Mouse (Mus musculus) embryonic facial prominence, embryonic 13.5 days (tissue): ENCODE measurements at regions not wholly inside any gene's neighbourhood (a gene's known extent, or its start where the extent isn't known, plus 50 kb on each side); places are given as distances from the start of the nearest gene placed in this dataset.
"Not testable (repeated sequence)": the region's sequence is repeated elsewhere in the genome, so short reads cannot be mapped to it uniquely, and the experiment has no call there.

Experiments used
- ATAC-seq: fragments of 200-750 bp; cut with Nextera tagmentation; 2 replicates; pipeline ENCODE4 v1.8.0; 2017; ENCODE audit warnings: low read depth; ENCODE audit not compliant: insufficient number of reproducible peaks, insufficient read depth, low FRiP score, low TSS enrichment
- H3K27ac ChIP-seq: fragments of 300-500 bp; sonication (generic); 2 replicates; pipeline ENCODE4 v1.5.1; 2015; ENCODE audit warnings: moderate library complexity, mild to moderate bottlenecking, inconsistent platforms
- H3K27me3 ChIP-seq: fragments of 300-500 bp; sonication (generic); 2 replicates; pipeline ENCODE4 v1.6.1; 2015; ENCODE audit warnings: mild to moderate bottlenecking, inconsistent platforms
- H3K36me3 ChIP-seq: fragments of 300-500 bp; sonication (generic); 2 replicates; pipeline ENCODE4 v1.6.1; 2015; ENCODE audit warnings: mild to moderate bottlenecking, inconsistent platforms
- H3K4me1 ChIP-seq: fragments of 300-500 bp; sonication (generic); 2 replicates; pipeline ENCODE4 v1.6.1; 2015; ENCODE audit warnings: inconsistent platforms
- H3K4me2 ChIP-seq: fragments of 300-500 bp; sonication (generic); 2 replicates; pipeline ENCODE4 v1.6.1; 2015; ENCODE audit warnings: moderate library complexity, mild to moderate bottlenecking, inconsistent platforms
- H3K4me3 ChIP-seq: fragments of 300-500 bp; sonication (generic); 2 replicates; pipeline ENCODE4 v1.5.1; 2015; ENCODE audit warnings: mild to moderate bottlenecking, inconsistent platforms
- H3K9ac ChIP-seq: fragments of 300-500 bp; sonication (generic); 2 replicates; pipeline ENCODE4 v1.6.1; 2015; ENCODE audit warnings: mild to moderate bottlenecking, inconsistent platforms
- H3K9me3 ChIP-seq: fragments of 300-500 bp; sonication (generic); 2 replicates; pipeline ENCODE4 v1.6.1; 2016; ENCODE audit warnings: inconsistent platforms
- WGBS: fragments of 180-500 bp; shearing (Covaris S2); methylation state at CpG from one replicate; pipeline ENCODE4 v1.1.7; 2015; ENCODE audit warnings: mixed read lengths; 5-methylcytosine and 5-hydroxymethylcytosine counted together

DNA sequence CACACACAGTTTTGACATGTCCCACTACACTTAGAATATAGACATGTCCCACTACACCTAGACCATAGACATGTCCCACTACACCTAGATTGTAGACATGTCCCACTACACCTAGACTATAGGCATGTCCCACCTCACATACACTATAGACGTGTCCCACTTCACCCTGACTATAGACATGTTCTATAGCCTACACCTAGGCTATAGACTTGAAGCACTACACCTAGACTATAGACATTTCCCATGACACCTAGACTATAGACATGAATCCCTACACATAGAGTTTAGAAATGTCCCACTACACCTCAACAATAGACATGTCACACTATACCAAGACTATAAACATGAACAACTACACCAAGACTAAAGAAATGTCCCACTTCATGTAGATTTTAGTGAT is 2580.9 kb downstream of the Gm37988 start:
- Histone ChIP-seq H3K4me3 (no peak overlapping the region), H3K27me3 (no peaks in the 10 kb centered on the region), H3K9ac (no peak overlapping the region), H3K27ac (no peak overlapping the region), H3K4me1 (no peaks in the 10 kb centered on the region), H3K9me3 (no peaks in the 10 kb centered on the region), H3K4me2 (no peak overlapping the region), H3K36me3 (no peaks in the 10 kb centered on the region)
- ATAC-seq, result no peak
- WGBS, result 78% methylated on average over 1 of the region's 1 CpGs

DNA sequence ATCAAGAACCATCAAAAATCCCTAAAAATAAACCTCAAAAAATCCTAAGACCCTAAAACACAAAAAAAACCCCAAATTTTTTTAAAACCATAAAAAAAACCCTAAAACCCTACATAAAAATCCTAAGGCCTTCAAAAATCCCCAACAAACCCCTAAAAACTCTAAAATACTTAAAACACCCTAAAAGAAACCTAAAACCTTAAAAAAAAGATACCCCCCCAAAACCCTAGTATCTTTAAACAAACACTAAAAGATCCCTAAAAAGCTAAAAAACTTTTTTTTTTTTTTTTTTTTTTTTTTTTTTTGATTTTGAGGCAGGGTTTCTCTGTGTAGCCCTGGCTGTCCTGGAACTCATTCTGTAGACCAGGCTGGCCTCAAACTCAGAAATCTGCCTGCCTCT is 2585.8 kb downstream of the Gm37988 start:
- Histone ChIP-seq H3K36me3 (no peaks in the 10 kb centered on the region), H3K9me3 (no peaks in the 10 kb centered on the region), H3K27ac (no peak overlapping the region), H3K4me3 (no peak overlapping the region), H3K4me2 (no peak overlapping the region), H3K27me3 (no peaks in the 10 kb centered on the region), H3K4me1 (no peaks in the 10 kb centered on the region), H3K9ac (no peak overlapping the region)
- no peak for ATAC-seq

DNA sequence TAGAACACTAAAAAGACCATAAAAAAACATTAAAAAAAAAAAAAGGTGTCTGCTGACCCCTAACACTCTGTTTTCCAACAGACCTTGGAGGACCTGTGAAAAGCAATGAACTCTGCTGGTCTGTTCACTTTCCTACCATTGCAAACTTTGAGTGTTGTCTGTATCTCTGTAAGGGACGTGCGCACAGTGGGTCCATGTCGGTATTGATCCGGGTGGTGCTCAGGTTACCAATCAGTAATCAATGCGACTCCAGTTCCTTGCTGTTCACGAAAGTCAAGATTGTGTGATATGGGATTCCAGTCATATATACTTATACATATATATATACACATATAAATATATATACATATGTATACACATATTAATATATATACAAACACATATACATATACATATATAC is 2586.5 kb downstream of the Gm37988 start:
- Histone ChIP-seq H3K4me1 (no peaks in the 10 kb centered on the region), H3K36me3 (no peaks in the 10 kb centered on the region), H3K9ac (no peak overlapping the region), H3K27ac (no peak overlapping the region), H3K27me3 (no peaks in the 10 kb centered on the region), H3K9me3 (no peaks in the 10 kb centered on the region), H3K4me3 (no peak overlapping the region), H3K4me2 (no peak overlapping the region)
- WGBS, result 96% methylated on average over 6 of the region's 6 CpGs
- ATAC-seq, result no peak

DNA sequence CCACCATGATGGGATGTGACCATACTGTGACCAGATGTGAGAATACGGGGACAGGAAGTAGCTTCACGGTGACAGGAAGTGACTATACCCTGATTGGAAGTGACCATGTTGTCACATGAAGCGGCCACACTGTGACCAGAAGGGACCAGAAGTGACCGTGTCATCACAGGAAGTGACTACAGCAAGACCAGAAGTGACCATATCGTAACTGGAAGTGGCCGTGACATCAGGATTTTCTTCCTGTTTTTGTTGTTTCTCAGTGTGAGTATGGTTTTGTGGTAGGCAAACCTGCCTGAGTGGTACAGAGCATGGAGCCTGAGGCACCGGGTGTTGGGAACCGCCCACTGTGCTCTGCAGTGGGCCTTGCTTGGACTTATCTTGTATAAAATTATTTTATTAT is 2587.8 kb downstream of the Gm37988 start:
- H3K36me3 ChIP-seq, result no peaks in the 10 kb centered on the region
- no peak overlapping the region for H3K27ac ChIP-seq
- ATAC-seq, result no peak
- no peaks in the 10 kb centered on the region for H3K27me3 ChIP-seq
- H3K9me3 ChIP-seq, result no peaks in the 10 kb centered on the region
- no peak overlapping the region for H3K4me2 ChIP-seq
- no peaks in the 10 kb centered on the region for H3K4me1 ChIP-seq
- H3K4me3 ChIP-seq, result no peak overlapping the region
- no peak overlapping the region for H3K9ac ChIP-seq
- 88% methylated on average over 8 of the region's 8 CpGs for WGBS

- peak; percentile 79 for ATAC-seq
- peak overlapping the region; percentile 58; the same call in 1 of the 2 replicates for H3K27ac ChIP-seq
- 15% methylated on average over 26 of the region's 26 CpGs for WGBS
These were observed 2589.4 kb downstream of the Gm37988 start for GRCm38 (mm10) chr1:7396867-7397806.

GRCm38 (mm10) chr1:7397807-7398446 is 2590.2 kb downstream of the Gm37988 start:
- H3K4me1 ChIP-seq, result no peaks in the 10 kb centered on the region
- H3K27ac ChIP-seq, result peak overlapping the region; percentile 68
- no peaks in the 10 kb centered on the region for H3K36me3 ChIP-seq
- no peaks in the 10 kb centered on the region for H3K9me3 ChIP-seq
- ATAC-seq, result peak; percentile 98
- peak overlapping the region; percentile 60 for H3K4me2 ChIP-seq
- peak overlapping the region; percentile 69 for H3K4me3 ChIP-seq
- H3K9ac ChIP-seq, result peak overlapping the region; percentile 78
- WGBS, result under 1% methylated on average over 46 of the region's 46 CpGs
- H3K27me3 ChIP-seq, result no peaks in the 10 kb centered on the region

More at GRCm38 (mm10) chr1:7396867-7397806, 2589.4 kb downstream of the Gm37988 start:
- Histone ChIP-seq H3K27me3 (no peaks in the 10 kb centered on the region), H3K4me3 (peak overlapping the region; percentile 69), H3K9ac (0 out of 2 replicates have a peak overlapping the region, but pooled peaks have one; percentile 59), H3K9me3 (no peaks in the 10 kb centered on the region), H3K4me2 (peak overlapping the region; percentile 46), H3K36me3 (no peaks in the 10 kb centered on the region), H3K4me1 (no peaks in the 10 kb centered on the region)

DNA sequence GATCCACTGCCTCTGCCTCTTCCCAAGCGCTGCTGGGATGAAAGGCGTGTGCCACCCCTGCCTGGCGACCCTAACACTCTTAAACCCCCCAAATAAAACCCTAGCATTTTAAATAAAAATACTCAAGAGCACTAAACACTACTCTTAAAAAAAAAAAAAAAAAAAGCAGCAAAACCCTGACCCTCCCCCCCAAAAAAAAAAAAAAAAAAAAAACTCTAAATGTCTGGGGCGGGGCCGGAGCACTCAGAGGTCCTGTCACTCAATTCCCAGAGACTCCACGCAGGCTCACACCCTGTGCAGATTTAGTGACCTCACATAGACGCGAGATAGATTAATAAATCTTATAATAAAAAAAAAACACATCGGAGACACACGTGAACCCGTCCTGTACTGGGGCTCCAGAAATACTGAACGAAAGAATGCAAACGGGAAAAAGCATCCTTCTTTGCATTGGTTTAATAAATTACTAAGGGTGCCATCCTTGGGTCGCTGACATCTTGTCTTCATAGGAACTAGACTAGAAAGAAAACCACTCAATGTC is 2591.1 kb downstream of the Gm37988 start:
- Histone ChIP-seq H3K4me1 (no peaks in the 10 kb centered on the region), H3K4me3 (peak overlapping the region; percentile 69), H3K27ac (peak overlapping the region; percentile 68; the same call in 1 of the 2 replicates), H3K9ac (peak overlapping the region; percentile 78), H3K27me3 (no peaks in the 10 kb centered on the region), H3K9me3 (no peaks in the 10 kb centered on the region), H3K4me2 (peak overlapping the region; percentile 60), H3K36me3 (no peaks in the 10 kb centered on the region)
- ATAC-seq, result no peak
- WGBS, result 53% methylated on average over 14 of the region's 14 CpGs

- H3K9me3 ChIP-seq, H3K4me3 ChIP-seq, H3K4me2 ChIP-seq, H3K27ac ChIP-seq, H3K4me1 ChIP-seq, H3K9ac ChIP-seq, H3K36me3 ChIP-seq, H3K27me3 ChIP-seq, ATAC-seq: not testable (repeated sequence)
- WGBS, result 69% methylated on average over 5 of the region's 5 CpGs
These were observed 2598.0 kb downstream of the Gm37988 start for GRCm38 (mm10) chr1:7405651-7406050.

DNA sequence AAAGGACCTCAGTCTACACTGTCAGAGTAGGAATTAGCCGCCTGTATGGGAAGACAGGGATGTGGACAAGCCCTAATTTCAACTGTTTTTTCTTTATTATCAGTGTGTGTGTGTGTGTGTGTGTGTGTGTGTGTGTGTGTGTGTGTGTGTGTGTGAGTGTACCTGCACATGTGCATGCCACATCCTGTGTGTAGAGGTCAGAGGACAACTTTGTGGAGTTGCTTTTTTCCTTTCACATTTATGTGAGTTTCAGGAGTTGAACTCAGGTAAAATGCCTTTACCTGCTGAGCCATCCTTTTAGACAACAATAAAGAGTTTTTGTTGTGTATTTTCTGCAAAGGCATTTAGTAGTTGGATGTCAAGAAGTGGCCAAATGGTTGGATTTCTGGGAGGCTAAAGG is 2606.8 kb downstream of the Gm37988 start:
- no peaks in the 10 kb centered on the region for H3K9me3 ChIP-seq
- WGBS, result 86% methylated on average over 1 of the region's 1 CpGs
- no peak overlapping the region for H3K27ac ChIP-seq
- no peak for ATAC-seq
- H3K27me3 ChIP-seq, result no peaks in the 10 kb centered on the region
- H3K4me1 ChIP-seq, result no peaks in the 10 kb centered on the region
- no peaks in the 10 kb centered on the region for H3K36me3 ChIP-seq
- no peak overlapping the region for H3K4me3 ChIP-seq
- H3K4me2 ChIP-seq, result no peak overlapping the region
- no peak overlapping the region for H3K9ac ChIP-seq

GRCm38 (mm10) chr1:7451660-7452155 is 2644.0 kb downstream of the Gm37988 start:
- Histone ChIP-seq H3K4me3 (no peak overlapping the region), H3K27ac (no peak overlapping the region), H3K9me3 (no peaks in the 10 kb centered on the region), H3K36me3 (no peaks in the 10 kb centered on the region), H3K9ac (no peak overlapping the region), H3K27me3 (no peaks in the 10 kb centered on the region), H3K4me2 (no peak overlapping the region), H3K4me1 (no peaks in the 10 kb centered on the region)
- no peak for ATAC-seq
- WGBS, result 87% methylated on average over 3 of the region's 3 CpGs

DNA sequence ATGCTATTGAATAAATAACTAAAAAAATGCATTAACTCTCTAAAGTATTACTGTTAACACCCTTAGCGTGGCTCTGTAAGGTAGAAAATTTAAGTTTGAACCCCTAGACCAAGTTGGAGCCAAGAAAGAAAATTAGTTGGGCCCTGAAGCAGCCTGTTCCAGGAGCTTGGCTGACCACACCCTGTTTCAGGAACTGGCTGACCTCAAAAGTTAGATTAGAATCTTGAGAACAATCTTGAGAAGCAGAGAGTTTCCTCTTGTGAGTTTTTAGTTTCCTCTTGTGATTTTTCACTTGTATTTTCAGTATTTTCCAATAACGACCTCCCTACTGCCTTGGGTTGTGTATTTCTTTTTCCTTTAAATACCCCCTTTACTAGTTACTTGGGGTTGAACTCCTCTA is 2647.2 kb downstream of the Gm37988 start:
- Histone ChIP-seq H3K4me1 (no peaks in the 10 kb centered on the region), H3K9ac (no peak overlapping the region), H3K4me2 (no peak overlapping the region), H3K9me3 (no peaks in the 10 kb centered on the region), H3K27ac (no peak overlapping the region), H3K4me3 (no peak overlapping the region), H3K27me3 (no peaks in the 10 kb centered on the region), H3K36me3 (no peaks in the 10 kb centered on the region)
- ATAC-seq, result no peak
- 77% methylated on average over 2 of the region's 2 CpGs for WGBS
